Mouse (Mus musculus) adrenal gland, postnatal 14 days (tissue): ENCODE results near the gene Nampt. TPM values are rescaled to one million over a fixed set of nuclear protein-coding genes. Genes with fewer than 3 reads are reported as not detected.
A peak's percentile ranks its signal among the peaks of the same experiment; 100 is the strongest.

Source experiments
- DNase-seq: peaks from one replicate; pipeline ENCODE4 v3.0.0; 2021; ENCODE audit warnings: mixed read lengths
- long read RNA-seq, 2 experiments: library from polyadenylated mRNA; stranded (forward); transcript quantifications; one replicate each; pipeline ENCODE4 v2.0.0; 2021
- total RNA-seq: library from RNA; stranded (reverse); gene quantifications from 2 replicates; pipeline ENCODE4 v1.2.3, GENCODE M21; 2021

Nampt gene
- 161 and 222 TPM in 2 replicates for total RNA-seq
- long read RNA-seq, experiment 1, full-length matches to known transcripts, result 52 of 86 reads
- long read RNA-seq, experiment 1, partial matches to known transcripts, result 18 of 86 reads
- long read RNA-seq, experiment 1, other reads (novel, unspliced or antisense), result 16 of 86 reads
- long read RNA-seq, experiment 2, full-length matches to known transcripts, result 52 of 92 reads
- long read RNA-seq, experiment 2, partial matches to known transcripts, result 30 of 92 reads
- long read RNA-seq, experiment 2, other reads (novel, unspliced or antisense), result 10 of 92 reads

DNA sequence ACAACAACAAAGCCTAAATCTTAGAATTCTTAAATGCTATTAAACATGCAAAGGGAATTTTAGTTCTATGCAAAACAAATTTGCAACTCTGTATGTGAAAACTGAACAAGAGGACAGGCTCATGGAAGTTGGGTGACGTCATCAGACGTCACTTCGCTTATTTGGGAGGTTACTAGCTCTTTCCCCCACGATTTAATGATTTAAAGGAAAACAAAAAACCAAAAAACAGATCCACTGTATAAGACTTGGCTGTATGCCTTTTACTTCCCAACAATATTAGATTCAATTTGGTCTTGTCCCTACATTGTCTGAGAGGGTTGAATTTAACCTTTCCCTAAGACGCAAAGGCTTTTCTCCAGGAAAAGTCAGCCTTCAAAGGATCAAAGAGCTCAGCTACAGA is at the start of gene Nampt:
TSS of gene Nampt (plus strand) at position 130 of the 400 bp plus-strand sequence.
- peak; percentile 18 for DNase-seq

DNA sequence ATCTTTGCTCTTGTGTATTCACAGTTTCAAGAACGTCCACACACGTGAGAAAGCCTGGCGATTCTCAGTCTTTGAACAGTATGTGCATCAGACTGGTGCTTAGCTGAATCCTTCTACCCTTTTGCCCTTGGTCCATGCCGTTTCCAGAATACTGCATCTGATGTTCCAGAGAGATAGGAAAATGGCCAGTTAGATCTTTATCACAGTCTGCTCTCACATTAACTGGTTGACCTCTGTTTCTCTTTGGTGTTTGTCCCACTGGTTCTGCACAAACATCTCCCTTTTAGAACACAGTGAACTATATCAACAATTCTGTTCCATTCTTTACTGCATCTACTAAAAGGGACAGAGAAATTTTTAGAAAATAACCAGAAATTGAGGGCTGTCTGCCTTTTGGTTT is 48.6 kb upstream of the Nampt start:
- DNase-seq, result no peak

DNA sequence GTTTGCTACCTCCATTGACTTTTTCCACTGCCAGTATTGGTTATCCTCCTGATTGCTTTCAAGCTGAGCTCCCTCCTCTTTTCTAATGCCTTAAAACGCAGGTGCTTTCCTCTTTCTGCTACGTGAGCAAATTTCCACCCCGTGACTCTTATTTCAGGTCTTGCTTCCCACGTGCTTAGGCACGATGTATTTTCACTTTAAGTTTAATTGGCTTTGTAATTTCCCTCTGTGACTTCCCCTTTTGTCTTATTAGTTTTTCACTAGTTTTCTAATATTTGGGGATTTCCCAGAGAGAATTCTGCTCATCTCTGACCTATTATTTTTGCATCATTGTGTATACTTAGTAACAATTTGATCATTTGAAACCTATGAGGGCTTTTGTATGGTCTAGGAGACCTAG is 44.8 kb upstream of the Nampt start:
- DNase-seq, result no peak

DNA sequence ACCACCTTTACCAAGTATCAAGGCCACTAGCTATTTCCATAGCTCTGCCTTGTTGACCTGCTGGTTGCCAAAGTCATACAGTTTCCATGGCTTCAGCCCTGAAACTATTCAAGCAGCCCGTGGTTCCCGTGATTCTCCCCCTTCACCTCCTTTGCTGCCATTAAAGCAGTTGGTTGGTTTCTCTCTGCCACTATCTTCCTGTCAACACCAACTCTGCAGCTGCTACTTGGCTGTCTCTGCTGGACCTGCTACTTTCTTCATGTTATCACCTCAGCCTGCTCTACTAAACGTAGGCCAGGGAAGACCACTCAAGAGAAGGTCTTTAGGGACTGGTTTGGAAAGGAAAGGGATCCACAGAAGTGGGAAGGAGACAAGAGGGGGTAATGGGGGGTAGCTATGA is 30.3 kb upstream of the Nampt start:
- no peak for DNase-seq

DNA sequence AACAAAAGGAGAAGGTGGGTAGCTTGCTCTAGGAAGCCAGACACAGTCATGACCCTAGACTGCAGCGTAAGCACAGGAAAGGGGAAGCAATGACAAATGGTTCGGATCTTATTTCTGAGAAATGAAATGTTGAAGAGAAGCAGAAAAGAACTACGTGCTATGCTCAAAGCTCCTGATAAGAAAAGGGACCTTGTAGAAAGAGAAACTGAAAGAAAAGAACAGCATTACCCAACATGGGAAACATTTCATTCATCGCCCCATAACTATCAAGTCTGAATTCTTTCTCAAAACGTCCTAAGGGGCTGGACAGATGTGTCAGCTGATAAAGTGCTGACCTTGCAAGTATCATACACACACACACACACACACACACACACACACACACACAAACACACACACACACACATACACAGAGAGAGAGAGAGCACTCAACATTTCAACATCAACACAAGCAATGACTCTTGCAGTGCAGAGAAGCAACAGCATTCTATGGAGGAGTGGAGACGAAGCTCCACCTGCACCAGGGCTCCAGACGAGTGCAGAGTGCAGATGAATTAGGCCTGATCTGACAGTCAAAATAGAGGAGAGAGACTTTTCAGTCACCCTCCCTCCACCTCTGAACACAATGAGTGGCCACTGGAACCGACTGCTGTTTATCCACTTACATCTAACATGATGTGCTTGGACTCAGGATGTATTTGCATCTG is 23.4 kb upstream of the Nampt start:
- no peak for DNase-seq

DNA sequence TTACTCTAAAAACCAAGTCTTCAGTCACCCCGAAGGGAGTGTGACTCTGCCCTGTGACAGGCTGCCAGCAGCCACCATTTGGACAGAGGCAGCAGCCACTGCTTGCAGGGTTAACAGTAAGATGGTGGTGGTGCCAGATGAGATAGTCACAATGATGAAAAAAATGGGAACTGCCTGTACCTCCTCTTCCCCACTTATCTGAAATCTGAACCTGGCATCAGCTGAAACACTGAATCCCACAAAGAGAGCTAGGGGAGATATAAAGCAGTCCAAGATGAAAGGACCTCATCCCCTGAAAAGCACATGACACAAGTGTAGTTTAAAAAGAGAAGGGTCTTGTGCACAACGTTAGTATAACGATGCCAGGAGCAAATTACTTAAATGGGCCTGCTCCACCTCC is 21.9 kb upstream of the Nampt start:
- DNase-seq, result no peak

DNA sequence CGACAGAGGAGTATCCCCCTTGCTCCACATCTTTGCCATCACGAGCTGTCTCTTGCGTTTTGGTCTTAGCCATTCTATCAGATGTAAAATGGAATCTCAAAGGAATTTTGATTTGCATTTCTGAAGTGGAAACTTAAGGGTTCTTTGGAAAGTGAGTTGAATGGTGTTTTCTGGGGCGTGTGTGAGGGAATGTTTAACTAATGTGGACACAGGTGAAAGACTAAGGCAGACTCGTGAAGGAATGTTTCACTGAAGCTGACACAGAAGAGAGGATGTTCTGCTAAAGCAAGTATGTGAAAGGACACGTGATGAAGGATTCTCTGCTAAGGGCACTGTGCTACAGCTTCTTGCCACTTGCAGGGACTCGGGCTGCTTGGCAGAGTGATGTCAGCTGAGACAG is 18.3 kb upstream of the Nampt start:
- no peak for DNase-seq

DNA sequence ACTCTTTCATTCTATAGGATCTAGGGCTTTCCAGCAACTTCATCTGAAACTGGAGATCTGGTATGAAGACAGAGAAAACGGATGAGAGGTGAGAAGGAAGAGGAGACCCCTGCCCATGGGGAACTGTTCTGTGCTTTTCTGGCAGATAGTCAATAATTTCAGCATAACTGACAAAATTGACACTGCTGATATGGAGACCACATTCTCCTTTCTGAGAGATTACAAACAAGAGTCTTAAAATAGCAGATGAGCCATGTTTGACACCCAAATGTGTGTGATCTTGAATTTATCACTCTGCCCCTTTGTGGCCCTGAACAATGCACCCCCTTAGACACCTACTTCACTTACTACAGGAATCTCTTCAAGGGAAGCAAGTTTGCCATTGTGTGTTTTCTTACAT is 13.8 kb upstream of the Nampt start:
- no peak for DNase-seq

DNA sequence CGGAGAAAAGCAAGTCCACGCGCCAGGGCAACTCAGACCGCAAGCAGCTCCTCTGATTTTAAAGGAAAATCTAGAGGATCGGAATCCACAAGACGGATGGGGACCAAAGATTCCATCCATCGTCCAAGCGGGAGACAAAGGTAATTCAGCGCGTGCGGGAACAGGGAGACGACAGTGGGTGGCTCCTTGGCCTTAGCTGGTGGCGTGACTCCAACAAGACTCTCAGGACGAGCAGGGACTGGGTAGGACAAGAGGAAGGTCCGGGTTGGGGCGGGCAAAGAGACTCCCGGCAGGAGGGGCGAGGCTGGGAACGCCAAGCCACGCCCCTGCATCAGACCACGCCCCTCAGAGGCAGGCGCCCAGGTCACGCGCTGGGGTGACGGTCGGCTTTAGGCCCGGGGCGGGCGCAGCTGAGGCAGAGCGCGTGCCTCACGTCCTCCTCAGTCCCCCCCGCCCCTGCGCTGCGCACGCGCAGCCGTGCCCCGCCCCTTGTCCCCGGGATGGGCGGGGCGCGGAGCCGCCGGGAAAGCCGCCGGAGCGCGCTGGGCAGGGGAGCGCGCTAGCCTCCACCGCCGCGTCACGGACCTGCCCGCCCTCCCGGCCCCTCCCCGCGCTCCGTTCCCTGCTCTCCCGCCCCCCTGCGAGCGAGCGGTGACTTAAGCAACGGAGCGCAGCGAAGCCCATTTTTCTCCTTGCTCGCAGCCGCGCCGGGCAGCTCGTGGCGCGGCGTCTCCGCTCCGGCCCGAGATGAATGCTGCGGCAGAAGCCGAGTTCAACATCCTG is 669 bp downstream of the Nampt start:
- peak; percentile 99 for DNase-seq

DNA sequence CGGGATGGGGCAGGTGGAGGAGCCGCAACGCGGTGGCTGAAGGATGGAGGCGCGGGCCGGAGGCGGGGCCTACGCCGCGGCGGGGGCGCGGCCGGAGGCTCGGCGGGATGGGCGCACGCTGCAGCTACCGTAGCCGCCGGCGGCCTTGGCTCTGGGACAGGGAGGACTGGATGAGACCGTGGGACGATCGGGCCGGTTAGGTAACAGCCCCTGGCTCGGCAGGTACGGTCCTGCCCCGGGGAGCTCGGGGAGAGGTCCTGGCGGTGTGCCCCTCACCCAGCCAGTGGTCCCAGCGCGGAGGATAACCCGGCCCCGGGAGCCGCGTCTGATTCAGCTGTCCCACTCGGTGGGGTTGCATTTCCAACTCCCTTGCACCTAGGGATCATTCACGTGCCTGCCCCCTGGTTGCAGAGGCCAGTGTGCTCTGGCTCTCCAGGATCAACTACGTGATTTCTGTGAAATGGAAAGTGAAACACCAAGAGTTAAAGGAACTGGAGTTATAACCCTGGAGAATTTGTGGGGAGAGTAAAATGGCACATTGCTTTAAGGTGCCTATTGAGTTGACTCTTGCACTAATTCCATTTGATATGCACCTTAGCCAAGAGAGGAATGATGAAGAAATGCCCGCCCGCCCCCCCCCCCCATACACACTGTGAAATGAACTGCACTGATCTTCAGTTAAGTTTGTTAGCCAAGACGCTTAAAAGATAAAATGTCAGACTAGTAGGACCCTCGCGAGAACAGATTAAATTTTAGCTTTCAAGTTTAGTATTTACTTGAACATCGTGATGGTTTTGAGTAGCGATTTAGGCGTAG is 1.6 kb downstream of the Nampt start:
- DNase-seq, result peak; percentile 89

DNA sequence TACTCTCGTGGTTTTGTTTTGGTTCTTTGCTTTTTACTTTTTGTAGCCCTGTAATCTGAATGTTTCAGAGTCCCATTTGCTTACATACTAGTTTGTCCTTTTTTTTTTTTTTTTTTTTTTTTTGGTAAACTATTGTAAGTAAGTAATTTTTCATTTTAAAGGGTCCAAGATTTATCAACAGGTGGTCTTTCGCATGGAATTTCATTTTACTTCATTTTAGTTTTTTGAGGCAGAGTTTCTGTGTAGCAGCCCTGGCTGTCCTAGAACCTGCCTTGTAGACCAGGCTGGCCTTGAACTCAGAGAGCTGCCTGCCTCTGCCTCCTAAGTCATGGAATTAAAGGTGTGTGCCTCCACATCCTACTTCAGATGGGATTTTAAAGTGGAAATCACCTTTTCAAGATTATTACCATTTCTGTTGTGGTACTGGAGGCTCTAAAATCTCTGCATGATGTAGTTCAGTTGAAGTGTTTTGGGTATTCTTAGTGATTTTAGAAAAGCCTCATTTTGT is 2.2 kb downstream of the Nampt start:
- no peak for DNase-seq

DNA sequence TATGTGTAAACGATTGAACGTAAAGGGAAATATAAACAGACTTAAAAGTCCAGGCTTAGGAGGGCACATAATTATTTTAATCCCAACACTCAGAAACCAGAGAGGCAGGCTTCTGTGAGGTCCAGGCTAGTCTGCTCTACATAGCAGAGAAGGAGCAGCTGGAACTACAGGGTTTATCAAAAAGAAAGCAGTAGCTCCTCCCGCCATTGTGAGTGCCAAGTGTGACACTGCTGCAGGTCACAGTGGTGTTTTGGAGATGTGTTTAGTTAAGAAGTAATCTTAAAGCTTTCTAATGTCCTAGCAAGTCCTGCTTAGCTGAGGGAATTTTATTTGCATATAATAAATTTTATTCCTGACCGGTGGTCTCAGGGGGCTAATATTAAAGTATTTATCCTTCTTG is 2.7 kb downstream of the Nampt start:
- DNase-seq, result peak; percentile 39

DNA sequence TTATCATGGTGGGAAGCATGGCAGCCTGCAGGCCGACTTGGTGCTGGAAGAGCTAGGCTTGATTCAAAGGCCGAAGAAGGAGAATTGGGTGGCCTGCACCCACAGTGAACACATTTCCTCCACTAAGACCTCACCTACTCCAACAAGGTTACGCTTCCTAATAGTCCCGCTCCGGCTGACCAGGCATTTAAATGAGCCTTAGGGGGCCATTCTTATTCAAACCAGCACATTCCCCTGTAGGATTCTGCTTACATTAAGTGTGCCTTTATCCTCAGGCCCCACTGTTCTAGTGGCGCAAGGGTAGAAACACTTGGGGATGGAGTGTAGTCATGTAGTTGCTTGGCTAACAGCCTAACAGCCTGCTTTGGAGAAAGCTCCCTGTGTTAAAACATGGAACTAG is 5.2 kb downstream of the Nampt start:
- DNase-seq, result no peak

DNA sequence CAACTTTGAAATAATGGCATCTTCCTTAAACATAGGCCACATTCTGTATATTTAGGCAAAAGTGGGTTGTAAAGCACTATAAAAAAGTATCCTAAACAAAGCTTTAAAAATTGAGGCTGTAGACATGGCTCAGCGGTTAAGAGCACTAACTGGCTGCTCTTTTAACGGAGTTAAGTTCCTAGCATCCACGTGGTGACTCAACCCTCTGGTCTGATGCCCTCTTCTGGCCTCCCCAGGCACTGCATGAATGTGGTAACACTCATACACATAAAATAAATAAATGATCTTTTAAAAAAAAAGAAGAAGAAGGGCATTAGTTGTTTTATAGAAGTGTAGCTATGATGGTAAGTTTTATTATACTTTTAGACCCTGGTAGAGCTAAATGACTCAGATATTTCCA is 7.6 kb downstream of the Nampt start:
- peak; percentile 86 for DNase-seq

DNA sequence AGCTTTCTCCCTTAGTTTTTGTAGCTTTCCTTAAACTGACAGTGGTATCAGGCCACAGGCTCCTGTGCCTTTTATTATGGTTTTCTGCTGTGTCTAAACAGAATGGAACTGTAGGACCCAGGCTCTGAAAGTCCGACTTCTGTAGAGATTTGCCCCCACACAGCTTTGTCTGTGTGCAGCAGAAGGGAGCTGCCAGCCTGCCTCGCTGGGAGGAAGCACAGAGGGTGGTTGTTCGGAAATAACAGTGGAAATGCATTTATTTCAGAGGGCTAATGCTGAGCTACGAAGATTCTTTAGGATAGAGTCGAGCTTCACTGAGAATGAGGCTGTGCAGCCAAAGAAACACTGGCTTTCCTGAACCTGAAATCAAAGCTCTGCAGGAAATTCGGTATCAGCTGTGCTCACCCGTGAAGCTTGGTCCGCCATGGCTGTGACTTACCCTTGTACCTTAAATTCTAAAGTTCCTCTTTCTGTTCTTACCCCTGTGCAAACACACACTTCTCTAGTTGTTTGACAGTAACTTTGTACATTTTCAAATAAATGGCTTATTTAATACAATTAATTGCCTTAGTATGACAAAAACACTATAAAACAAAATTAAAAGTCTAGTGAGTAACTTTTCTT is 8.9 kb downstream of the Nampt start:
- DNase-seq, result no peak

DNA sequence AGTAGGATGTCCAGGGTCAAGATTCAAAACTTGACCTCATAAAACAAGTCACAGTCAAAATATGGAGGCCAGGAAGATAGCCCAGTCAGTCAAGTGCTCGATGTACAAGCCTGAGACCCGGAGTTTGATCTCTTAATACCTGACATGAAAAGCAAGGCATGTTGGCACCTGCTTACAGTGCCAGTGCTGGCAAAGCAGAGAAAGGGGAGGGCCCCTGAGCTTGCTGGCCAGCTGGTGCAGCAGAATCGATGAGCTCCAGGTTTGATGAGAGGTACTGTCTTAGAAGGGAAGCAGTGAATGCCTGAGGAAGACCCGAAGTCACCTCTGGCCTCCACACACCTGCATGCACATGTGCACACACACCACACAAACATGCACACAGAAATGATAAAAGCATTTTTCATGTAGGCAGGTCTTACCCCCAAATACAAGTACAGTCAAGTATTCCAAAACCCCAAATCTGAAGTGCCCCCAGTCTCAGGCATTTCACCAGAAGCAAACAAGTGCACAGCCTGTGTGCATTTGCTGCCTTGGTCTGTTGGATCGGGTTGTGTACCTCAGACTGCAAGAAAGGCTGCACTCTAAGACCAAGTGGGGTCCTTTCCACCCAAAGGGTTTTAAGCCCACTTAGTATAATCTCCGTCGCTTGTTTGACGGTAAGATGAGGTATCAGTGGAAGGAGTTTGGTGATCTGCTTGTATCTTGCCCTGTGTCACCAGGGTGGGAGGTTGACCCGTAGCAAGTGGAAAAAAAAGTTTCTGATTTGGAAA is 10.2 kb downstream of the Nampt start:
- no peak for DNase-seq

DNA sequence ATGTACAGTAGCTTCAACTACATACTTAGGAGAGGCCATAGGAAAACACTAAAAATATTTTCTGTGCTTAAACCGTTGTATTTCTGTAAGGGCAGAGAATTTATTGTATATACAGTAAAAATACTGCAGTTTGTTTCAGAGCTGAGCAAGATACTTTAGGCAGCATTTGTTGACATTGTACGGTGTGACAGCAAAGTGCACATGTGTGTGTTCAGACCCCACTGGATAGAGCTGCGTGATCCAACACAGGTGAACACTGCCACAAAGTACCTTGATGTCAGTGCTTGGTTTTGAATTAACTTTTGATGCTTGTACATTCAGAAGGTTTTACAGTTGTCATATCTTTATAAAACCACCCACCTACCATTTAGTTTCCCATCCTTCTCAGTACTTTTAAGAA is 12.7 kb downstream of the Nampt start:
- DNase-seq, result no peak

DNA sequence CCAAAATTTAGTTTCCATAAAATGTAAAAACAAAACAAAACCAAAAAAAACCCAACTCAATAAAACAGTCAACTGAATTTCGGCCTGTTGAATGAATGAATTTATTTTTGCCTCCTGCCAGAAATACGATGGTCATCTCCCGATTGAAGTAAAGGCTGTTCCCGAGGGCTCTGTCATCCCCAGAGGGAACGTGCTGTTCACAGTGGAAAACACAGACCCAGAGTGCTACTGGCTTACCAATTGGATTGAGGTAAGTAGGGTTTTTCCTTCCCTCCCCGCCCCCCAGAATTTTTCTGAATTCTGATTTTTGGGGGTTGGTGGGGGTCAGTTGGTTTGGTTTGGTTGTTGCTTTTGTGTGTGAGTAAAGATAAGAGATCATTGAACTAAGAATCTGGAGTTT is 15.4 kb downstream of the Nampt start:
- DNase-seq, result peak; percentile 17

DNA sequence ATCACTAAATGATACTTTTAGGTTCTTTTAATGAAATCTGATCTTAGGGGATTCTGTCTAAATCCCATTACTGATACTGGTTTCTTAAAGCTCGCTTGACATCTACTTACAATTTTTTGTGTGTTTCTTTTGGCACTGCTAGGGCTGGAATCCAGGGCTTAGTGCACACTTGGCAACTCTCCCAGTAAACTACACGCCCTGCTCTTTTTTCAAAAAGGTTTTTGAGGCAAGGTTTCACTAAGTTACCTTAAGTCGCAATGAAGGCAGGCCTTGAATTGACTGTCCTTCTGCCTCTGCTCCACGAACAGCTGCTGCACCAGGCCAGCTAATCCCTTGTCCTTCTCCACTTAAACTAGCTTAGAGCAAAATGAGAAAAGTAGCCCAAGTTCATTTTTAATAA is 15.9 kb downstream of the Nampt start:
- peak; percentile 52 for DNase-seq

DNA sequence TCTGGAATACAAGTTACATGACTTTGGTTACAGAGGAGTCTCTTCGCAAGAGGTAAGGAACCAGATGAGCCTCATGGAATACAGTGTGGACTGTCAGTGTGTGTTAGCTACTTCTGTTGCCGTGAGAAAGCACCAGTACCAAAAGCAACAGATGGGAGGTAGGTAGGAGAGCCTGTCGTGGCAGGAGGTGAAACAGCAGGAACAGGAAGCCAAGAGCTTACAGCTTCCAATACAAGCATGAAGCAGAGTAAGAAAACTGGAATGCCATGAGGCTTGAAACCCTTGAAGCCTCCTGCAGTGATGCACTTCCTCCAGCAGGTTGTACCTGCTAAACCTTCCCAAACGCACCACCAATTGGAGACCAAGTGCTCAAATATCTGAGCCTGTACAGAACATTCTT is 19.1 kb downstream of the Nampt start:
- DNase-seq, result no peak

DNA sequence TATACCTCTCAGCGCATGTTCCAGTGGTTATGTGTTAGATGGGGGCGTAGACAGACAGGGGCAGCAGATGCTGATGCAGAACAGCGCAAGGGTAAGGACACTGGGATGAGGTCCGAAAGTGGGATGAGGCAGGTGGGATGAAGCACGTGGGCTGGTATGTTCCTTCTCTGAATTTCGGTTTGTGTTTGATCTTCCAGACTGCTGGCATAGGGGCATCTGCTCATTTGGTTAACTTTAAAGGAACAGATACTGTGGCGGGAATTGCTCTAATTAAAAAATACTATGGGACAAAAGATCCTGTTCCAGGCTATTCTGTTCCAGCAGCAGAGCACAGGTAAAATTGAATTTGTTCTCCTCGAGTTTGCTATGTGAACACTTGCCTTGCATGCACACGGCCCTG is 19.6 kb downstream of the Nampt start:
- no peak for DNase-seq
